Mouse (Mus musculus) cerebellum, adult 11-12 months (tissue): ENCODE data around the gene Prr7.
"Not testable (repeated sequence)": the region's sequence is repeated elsewhere in the genome, so short reads cannot be mapped to it uniquely, and the experiment has no call there.

Experiments
- DNase-seq: peaks from one replicate; pipeline ENCODE4 v3.0.0; 2022

The Prr7 gene

DNA sequence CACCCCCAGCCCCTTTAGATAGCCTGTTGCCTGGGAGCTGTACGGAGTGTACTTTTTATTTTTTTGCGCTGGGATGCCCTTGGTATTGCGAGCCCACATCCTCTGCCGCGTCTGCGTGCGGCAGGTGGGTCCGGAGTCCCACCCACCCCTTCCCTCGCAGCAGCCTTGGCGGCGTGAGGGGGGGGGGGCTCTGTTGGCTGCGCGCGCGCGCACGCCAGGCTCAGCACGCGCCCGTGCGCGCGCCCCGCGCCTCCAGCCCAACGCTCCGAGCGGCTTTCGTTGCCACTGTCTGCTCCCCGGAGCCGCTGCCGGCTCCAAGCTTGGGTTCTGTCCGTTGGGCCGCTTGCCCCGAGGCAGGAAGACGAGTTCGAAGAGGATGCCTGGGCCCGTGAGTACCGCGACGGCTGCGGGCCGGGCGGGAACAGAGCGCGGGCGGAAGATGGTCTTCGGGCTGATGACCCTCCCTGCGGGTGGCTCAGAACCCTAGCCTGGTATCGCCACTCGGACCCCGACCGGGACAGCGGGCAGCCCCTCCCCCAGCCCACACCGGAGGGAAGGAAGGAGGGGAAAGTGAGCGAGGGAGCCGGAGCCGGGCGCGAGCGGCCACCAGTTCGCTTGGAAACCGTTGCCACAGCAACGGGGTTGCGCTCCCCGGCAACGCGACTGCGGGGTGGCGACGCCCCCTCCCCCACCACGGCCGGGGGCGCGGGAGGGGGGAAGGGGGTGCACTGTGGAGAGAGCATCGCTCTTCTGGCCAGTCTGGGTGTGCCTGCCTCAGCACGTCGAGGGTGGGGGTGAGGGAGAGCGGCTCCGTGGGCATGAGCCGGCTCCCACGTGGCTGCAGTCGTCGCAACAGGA is at the start of gene Prr7:
Gene Prr7, plus strand, starts transcription at position 241 of the 858 bp plus-strand sequence.
- DNase-seq, result peak; percentile 59

DNA sequence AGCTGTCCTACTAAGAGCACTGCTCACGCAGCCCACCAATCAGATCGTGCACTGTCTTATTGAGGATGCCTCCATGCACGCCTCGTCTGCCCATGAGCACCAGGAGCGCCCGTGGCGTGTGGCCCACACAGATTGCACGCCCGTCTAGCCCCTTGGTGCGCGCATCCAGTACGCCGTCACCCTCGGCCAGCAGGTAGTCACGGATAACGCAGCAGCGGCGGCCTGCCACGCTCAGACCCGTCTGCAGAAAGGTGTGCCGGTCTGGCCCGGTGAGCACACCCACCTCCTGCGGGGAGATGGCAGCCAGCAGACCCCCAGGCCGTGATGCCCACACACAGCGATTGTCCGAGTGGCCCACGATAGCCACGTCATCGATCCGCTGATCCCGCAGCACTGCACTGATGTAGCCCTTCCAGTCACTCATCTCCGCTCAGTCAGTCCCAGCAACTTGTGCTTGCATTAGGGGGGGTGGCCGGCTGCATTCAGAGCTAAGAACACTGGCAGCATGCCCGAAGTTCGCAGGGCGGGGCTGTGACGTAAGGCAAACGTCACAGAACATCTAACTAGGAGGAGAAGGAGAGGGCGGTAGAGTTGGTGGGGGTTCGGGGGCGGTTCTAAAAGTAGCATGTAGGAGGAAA is 49.2 kb upstream of the Prr7 start, which contains the start of gene Pfn3:
Gene Pfn3, minus strand, starts transcription at position 490 of the 638 bp plus-strand sequence.
- DNase-seq, result no peak

DNA sequence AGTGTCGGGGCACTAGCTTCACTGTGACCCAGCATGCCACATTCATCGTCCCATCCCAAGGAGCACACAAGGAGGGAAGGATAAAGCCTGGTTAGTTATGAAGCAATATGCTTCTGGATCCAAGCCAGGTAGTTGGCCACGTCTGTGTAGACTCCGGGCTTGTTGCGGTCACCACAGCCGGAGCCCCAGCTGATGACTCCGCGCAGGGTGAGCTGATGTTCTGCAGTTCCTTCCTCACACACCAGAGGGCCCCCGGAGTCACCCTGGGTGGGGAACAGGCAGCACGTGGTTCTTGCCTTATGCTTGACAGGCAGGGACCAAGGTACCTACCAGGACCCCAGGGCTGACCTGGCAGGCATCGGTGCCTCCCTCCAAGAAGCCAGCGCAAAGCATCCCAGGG is 46.1 kb upstream of the Prr7 start:
- DNase-seq, result peak; percentile 74

- DNase-seq, result no peak
Observed at GRCm38 (mm10) chr13:55419142-55419541, 44.9 kb upstream of the Prr7 start.

GRCm38 (mm10) chr13:55420018-55420932 is 43.8 kb upstream of the Prr7 start:
- no peak for DNase-seq

GRCm38 (mm10) chr13:55420933-55421800 is 42.9 kb upstream of the Prr7 start:
- DNase-seq, result no peak

GRCm38 (mm10) chr13:55426613-55427012 is 37.5 kb upstream of the Prr7 start, which contains the start of gene F12:
Gene F12, minus strand, starts transcription at chr13:55426793.
- DNase-seq, result no peak

GRCm38 (mm10) chr13:55429226-55429888 is 34.7 kb upstream of the Prr7 start:
- no peak for DNase-seq

- DNase-seq, result no peak
Observed at GRCm38 (mm10) chr13:55430566-55430965, 33.5 kb upstream of the Prr7 start.

- no peak for DNase-seq
Observed at GRCm38 (mm10) chr13:55431889-55432685, 32.0 kb upstream of the Prr7 start.

- not testable (repeated sequence) for DNase-seq
Observed at GRCm38 (mm10) chr13:55437111-55437629, 26.9 kb upstream of the Prr7 start.

DNA sequence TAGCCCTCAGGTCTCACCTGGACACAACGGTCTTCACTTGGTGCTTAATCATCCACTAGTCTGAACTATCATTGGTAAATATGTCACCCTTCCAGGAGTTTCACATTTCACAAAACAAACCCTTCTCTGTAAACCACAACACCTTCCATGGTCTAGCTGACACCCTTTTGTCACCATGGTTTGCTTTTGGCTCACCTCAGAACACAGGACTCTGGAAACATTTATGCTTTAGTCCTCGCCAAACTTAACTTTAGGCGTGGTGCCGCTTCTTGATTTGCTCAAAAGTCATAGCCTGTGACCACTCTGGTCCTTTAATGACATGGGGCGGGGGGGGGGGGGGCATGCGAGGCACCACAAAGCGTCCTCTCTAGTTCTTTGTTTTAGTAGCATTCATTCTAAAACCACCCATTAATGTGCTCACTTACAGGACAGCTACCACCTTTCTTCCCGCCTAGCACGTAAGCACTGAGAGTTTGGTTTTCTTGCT is 20.2 kb upstream of the Prr7 start:
- peak; percentile 41 for DNase-seq

DNA sequence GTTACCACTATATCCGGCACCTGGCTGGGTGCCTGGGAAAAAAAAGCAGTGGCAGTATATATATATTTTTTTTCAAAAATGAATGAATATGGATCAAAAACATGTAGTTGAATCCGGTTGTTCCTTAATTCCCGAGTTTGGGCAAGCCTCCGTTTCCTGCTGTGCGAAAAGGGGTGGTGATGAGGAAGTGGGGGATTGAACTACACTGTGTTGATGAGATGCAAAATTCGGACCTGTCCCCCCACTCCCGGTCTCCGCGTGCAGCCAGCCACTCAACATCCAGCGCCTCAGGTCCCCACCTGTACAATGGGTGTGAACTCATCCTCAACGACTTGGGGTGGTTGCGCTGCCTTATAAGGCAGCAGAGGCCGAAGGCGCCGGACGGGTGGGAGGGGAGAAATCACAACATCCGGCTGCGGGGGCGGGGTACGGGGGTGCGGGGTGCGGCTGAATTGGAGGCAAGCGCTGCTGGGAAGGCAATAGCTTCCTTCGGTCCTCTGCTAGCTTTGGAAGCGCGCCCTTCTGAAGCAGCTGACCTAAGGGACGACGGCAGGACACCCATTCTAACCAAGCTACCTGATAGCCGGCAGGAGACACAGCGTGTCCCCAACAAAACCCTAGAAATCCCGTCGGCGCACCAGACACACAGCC is 19.7 kb upstream of the Prr7 start:
- no peak for DNase-seq

GRCm38 (mm10) chr13:55444937-55445315 is 19.1 kb upstream of the Prr7 start, which contains the start of gene Grk6:
Gene Grk6, plus strand, starts transcription at chr13:55445072.
- peak; percentile 100 for DNase-seq

DNA sequence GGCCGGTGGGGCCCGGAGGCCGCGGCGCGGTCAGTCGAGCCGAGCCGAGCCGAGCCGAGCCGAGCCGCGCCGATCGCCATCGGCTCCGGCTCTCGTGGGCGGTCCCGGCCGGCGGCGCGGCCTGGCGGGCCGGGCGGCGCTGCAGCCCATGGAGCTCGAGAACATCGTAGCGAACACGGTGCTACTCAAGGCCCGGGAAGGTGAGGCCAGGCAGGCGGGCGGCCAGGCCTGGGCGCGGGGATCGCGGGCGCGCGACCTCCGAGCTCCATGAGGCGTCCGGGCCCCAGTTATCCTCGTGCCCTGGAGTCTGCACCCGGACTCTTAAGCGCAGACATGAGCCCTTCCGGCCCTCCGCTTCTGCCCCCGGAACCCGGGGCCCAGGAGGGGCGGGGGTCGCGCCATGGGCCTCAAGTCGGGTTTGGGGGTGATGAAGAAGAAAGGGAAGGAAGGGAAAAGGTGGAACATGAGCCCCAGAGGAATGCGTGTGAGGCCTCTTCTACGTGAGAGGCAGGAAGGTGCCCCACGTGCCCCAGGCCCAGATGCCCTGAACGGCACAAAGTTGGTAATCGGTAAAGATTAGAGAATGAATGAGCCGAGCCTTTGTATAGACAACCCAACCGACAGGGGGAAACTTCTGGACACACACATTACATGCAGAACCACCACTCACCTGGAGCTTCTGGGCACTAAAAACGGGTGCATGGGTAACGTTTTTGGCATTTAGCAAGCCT is 18.5 kb upstream of the Prr7 start:
- no peak for DNase-seq

DNA sequence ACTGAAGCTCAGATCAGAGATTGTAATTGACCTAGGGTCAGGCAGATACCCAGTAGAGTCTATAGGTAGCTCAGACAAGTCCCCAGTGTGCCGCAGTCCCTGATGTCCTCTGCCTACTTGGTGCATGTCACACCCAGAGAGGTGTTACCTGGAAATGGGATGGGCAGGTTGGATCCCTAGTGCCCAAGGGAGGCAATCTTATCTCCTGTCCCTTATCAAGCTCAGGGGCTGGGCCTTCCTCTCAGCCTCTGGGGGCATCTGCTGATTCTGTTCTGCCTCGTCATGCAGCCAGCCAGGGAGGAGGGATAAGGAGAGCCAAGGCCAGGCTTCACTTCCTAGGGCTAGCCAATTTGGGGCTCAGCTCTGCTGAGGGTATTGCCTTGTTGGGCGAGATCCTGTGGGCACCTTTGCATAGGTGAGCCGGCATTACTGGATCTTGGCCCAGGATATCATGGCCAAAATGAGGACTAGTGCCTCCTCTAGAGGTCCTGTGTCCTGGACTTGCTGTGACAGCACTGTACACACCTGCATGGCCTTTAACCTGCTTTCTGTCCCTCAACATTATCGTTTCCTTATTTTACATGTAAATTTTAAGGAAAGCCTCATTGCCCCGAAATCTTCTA is 17.5 kb upstream of the Prr7 start:
- no peak for DNase-seq

GRCm38 (mm10) chr13:55447543-55447943 is 16.5 kb upstream of the Prr7 start:
- no peak for DNase-seq

GRCm38 (mm10) chr13:55448131-55448530 is 15.9 kb upstream of the Prr7 start:
- no peak for DNase-seq
